Mouse (Mus musculus) retina, postnatal 7 days (tissue): ENCODE measurements around the gene Zfand4.

Source experiments
- DNase-seq: peaks from one replicate; pipeline ENCODE4 v3.0.0-alpha.2; 2012; ENCODE audit warnings: low read depth, low spot score

Gene Zfand4

GRCm38 (mm10) chr6:116374136-116374535 lies 110.1 kb downstream of the Zfand4 start:
- no peak for DNase-seq

GRCm38 (mm10) chr6:116374618-116375017 lies 110.6 kb downstream of the Zfand4 start:
- DNase-seq: no peak

GRCm38 (mm10) chr6:116378892-116379291 lies 114.9 kb downstream of the Zfand4 start:
- DNase-seq: no peak
